Mouse (Mus musculus): ENCODE data around the gene Eci2.
"Not testable (repeated sequence)": the region's sequence is repeated elsewhere in the genome, so short reads cannot be mapped to it uniquely, and the experiment has no call there.

Eci2 gene

GRCm38 (mm10) chr13:35026879-35027278, at the start of gene Eci2:
Gene Eci2 (minus strand): TSS chr13:35027096.
- peak; percentile 63 to 68 for DNase-seq

DNA sequence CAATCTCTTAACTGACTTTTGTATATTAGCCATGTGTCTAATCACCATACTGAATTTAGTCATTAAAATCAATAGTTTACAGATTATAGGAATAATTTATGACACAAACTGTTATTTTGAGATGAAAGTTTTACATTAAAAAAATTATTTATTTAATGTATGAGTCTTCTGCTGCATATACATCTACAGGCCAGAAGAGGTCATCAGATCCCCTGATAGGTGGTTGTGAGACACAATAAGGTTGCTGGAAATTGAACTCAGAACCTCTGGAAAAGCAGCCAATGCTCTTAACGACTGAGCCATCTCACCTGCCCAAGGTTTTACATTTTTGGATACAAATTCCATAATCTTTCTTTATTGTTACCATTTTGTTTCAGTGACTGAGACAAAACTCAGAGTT, 48.0 kb upstream of the Eci2 start:
- no peak for DNase-seq

- no peak for DNase-seq
These were observed 43.9 kb upstream of the Eci2 start for GRCm38 (mm10) chr13:35070485-35071472.

GRCm38 (mm10) chr13:35067084-35067483, 40.2 kb upstream of the Eci2 start:
- DNase-seq = peak; percentile 49 to 79

DNA sequence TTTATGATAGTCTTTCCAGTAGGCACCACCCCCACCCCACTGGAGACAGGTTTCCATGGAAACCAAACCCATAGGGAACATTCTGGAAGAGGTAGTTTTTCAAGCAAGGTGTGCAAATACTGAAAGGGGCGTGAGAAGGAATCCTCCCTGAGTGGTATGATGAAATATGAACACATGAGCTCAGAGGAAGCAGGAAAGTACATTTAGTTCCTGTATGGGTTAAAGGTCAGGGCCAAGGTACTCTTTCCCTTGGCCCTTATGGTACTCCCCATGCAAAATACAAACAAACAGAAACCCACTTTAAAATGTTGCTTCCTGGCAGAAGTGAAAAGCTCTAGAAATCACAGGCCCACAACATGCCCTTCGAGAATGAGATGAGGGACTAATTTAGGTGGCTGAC, 39.1 kb upstream of the Eci2 start:
- DNase-seq = no peak

- DNase-seq = no peak
These were observed 37.5 kb upstream of the Eci2 start for GRCm38 (mm10) chr13:35064381-35064780.

- DNase-seq = peak; percentile 39 to 80
These were observed 31.2 kb upstream of the Eci2 start for GRCm38 (mm10) chr13:35058145-35058544.

GRCm38 (mm10) chr13:35036486-35036885, 9.6 kb upstream of the Eci2 start:
- DNase-seq = peak; percentile 14 to 42

- no peak for DNase-seq
These were observed 8.8 kb upstream of the Eci2 start for GRCm38 (mm10) chr13:35035731-35036130.

DNA sequence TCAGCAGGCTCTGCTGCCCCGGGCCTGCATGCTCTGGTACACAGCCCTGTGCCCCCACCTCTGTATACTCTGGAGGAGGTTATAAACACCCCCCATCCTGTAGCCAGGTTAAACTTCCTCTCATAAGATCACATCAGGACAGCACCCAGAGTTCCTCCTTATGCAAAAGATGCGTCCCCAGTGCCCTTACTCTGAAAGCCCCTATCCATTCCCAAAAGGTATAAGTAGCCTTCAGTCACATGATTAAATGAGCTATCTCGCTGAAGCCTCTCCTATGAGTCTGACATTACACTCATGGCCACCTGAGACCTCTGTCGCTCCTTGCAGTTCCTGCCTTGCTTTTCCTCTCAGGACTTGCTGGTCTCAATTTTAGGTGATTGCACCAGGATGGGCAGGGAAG, 6.7 kb upstream of the Eci2 start:
- DNase-seq = no peak

DNA sequence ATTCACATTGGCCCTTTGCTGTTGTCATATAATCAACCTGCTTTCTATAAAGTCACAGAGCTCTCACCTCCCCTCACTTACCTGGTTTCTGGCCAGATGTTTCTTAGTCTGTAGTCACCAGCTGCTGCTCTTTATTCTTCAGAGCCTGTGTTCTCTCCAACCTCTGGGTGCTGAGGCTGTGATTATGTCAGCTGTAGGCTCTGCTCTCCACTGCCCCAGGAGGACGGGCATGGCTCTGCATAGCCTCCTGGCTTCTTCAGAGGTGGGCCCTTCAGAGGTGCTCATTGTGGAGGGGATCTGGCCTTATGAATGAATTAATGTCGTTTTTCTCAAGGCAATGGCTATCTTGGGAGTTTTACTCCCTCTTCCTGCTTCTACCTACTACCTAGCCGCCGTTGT, 4.8 kb upstream of the Eci2 start:
- DNase-seq = peak in 1 of 2 experiments; percentile 16

DNA sequence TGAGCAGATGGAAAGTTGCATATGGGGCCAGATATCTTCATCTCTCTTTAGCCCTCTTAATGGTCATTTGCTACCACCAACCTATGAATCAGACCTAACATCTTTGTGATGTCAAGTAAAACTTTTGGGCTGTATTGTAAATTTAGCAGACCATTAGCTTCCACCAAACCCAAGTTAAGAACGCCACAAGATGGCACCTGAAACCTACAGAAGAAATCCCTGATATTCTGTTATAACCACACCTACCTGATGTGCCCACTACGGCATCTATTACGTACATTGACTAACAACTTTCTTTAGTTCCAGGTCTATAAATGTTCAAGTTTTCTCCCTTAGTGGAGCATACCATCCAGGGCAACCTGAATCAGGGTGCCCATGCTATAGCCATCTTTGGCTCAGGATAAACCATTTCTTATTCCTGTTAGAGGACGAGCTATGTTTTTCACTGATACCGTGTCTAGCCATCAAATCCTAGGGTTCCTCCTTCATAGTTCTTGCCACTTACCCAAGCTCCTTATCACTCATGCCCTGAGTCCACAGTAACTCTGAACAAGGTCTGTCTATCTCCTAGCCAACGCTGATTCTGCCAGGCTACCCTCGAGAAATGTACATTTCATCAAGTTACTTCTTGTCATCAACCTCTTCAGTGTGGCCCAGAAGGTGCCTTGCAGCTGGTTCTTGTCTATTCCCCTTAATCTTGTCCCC, 4.2 kb upstream of the Eci2 start:
- DNase-seq = peak in 1 of 2 experiments; percentile 20

DNA sequence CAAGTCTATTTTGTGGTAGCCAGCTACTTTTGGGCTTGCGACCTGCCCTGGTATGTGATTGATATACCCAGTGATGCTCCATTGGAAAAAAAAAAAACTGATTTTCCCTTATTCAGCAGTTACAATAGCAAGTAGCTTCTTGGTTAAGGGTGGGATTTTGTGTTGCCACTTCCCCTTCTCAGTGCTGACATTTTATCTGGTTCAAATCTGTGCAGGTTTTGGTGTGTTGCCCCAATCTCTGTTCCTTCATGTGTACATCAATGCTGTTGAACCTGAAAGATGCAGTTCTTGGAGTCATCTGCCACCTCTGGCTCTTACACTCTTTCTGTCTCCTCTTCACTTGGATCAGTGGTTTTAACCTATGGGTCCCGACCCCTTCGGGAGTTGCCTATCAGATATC, 1.5 kb upstream of the Eci2 start:
- no peak for DNase-seq

GRCm38 (mm10) chr13:35023401-35023800, 3.5 kb downstream of the Eci2 start:
- DNase-seq = not testable (repeated sequence)

GRCm38 (mm10) chr13:35020383-35020782, 6.5 kb downstream of the Eci2 start:
- DNase-seq = no peak

GRCm38 (mm10) chr13:35018866-35019536, 7.9 kb downstream of the Eci2 start:
- DNase-seq = no peak

DNA sequence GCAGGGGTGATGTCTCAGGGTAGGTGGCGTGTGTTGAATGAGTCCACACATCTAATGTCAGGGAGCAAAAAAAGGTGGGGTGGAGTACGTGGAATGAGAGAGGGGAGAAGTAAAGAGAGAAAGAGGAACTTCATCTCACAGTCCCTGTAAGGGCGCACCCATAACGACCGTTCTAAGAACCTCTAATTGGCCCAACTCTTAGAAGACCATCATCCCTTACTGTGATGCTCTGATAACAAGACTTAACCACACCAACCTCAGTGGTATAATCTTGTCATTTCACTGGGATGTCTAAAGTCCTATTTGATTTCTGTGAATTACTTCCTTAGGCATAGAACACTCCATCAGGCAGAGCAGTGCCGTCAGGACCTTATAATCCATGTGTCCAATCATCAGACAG, 9.5 kb downstream of the Eci2 start:
- no peak for DNase-seq

DNA sequence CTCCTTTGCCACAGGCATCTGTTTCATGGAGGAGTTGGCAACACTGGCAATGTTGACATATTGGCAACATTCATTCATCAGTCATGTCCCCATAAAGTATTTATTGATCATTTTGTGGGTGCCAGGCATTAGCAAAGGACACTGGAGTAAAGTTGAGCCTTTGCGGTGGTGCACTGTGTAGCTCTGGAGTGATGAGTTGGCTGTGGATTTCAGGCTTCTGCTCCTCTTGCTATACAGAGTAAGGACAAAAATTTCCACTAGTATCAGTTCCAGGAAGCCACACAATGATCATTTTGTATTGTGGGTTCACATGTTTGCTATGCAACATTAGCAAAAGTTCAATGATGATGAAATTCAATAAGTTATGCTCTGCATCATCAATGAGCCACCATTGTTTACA, 10.8 kb downstream of the Eci2 start:
- no peak for DNase-seq

GRCm38 (mm10) chr13:34995925-34996324, 31.0 kb downstream of the Eci2 start:
- peak; percentile 65 to 71 for DNase-seq

DNA sequence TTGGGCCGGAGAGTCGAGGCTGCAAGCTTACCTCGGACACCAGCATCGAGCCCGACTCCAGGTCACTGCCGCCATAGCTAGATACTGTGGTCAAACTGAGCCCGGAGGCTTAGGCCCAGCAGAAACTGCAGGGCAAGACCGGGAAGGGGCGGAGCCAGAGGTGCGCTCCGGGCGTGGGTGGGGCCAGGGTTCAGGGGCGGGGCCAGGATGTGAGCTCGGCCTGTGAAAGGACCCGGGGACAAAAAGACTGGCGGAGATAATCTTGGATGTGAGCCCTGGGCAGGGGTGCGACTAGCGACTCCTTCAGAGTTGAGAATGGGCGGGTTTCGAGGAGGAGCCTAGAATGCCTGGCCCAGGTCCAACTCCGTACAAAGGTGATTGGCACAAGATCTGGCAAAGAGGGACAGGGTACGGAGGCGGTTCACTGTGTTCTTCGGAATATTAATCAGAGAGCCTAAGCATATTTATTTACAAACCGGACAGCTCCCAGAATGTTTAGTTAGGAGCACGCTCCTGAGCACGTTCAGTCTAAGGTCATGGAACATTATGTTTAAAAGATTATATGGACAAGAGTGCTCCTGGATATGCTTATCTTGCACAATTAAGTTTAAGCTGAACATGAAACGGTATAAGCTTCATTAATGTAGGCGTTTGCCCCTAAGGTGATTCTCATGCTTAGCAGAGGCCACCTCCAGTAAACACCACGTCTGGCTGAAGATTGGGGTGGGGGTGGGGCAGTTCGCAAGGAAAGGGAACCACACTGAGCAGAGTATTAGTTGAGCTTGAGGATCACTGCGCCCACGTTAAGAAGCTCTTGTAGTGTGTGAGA, 32.7 kb downstream of the Eci2 start:
- DNase-seq = peak; percentile 98 to 99

DNA sequence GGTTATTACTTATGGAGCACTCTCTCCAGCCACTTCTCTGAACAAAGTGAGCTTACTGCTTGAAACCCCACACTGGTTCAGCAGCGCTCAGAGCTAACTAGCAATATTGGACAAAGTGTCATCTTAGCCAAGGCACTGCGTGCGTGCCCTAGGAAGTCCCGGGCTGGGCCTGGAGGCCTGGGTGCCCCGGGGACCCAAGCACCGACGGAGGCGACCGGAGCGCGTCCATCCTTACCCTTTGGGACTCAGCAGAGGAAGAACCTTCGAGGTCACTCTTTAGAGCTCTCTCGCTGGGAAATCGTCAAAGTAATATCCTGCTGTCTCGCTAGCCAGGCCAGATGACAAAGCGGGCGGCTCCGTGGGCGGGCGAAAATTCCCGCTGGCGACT, 33.3 kb downstream of the Eci2 start:
- no peak for DNase-seq

DNA sequence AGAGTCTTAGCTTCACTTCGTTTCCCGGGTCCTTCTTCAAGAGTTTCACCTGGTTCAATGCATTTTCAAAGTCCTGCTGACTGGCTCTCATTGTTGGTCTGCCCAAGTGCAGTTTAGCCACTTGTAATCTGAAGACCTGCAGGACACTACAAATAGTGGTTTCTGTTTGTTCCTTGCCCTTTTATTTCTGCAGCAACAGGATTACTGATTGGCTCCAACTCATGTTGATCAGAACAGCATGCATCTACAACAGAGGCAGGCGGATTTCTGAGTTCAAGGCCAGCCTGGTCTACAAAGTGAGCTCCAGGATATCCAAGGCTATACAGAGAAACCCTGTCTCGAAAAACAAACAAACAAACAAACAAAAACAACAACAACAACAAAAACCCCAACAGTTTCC, 33.8 kb downstream of the Eci2 start:
- DNase-seq = no peak

Data from kidney, postnatal 25 days (tissue).